Mouse (Mus musculus): ENCODE data around the gene Smchd1. TPM values are rescaled to one million over a fixed set of nuclear protein-coding genes. Genes with fewer than 3 reads are reported as not detected.

Gene Smchd1
- polyA plus RNA-seq, 1 experiment from 2014 or later = 64.4 TPM

- WGBS = 79% methylated on average over 5 of the region's 5 CpGs
- DNase-seq (ENCODE audit: low spot score) = no peak
- H3K4me1 ChIP-seq (ENCODE audit: control insufficient read depth, insufficient read depth, low read length) = no peaks in the 10 kb centered on the region
These were observed 173.7 kb downstream of the Smchd1 start for GRCm38 (mm10) chr17:71301413-71301812.

GRCm38 (mm10) chr17:71300338-71300737, 174.8 kb downstream of the Smchd1 start:
- 86% methylated on average over 2 of the region's 2 CpGs for WGBS
- no peak for ATAC-seq

More at GRCm38 (mm10) chr17:71301413-71301812, 173.7 kb downstream of the Smchd1 start:
- Histone ChIP-seq H3K9me3 (replicated peaks; ENCODE audit: control insufficient read depth, low read length) (no peaks in the 10 kb centered on the region), H3K27ac (ENCODE audit: low read depth, low read length) (no peak overlapping the region), H3K36me3 (ENCODE audit: control insufficient read depth, insufficient read depth, low read length) (no peaks in the 10 kb centered on the region), H3K9ac (ENCODE audit: low read length) (no peak overlapping the region), H3K4me2 (ENCODE audit: low read length) (no peak overlapping the region), H3K4me3 (ENCODE audit: low read depth, low read length) (no peak overlapping the region), H3K27me3 (replicated peaks; ENCODE audit: control insufficient read depth, insufficient read depth, low read length) (no peaks in the 10 kb centered on the region)
- ATAC-seq = no peak

GRCm38 (mm10) chr17:71299879-71300278, 175.3 kb downstream of the Smchd1 start:
- WGBS = 94% methylated on average over 4 of the region's 4 CpGs
- ATAC-seq (no peak), DNase-seq (ENCODE audit: low spot score) (no peak)
- no peaks in the 10 kb centered on the region for H3K27me3 ChIP-seq (replicated peaks; ENCODE audit: control insufficient read depth, insufficient read depth, low read length)
- no peaks in the 10 kb centered on the region for H3K4me1 ChIP-seq (ENCODE audit: control insufficient read depth, insufficient read depth, low read length)
- H3K36me3 ChIP-seq (ENCODE audit: control insufficient read depth, insufficient read depth, low read length) = no peaks in the 10 kb centered on the region
- H3K9me3 ChIP-seq (replicated peaks; ENCODE audit: control insufficient read depth, low read length) = no peaks in the 10 kb centered on the region
- H3K27ac ChIP-seq (ENCODE audit: low read depth, low read length) = no peak overlapping the region
- H3K4me2 ChIP-seq (ENCODE audit: low read length) = no peak overlapping the region
- no peak overlapping the region for H3K9ac ChIP-seq (ENCODE audit: low read length)
- H3K4me3 ChIP-seq (ENCODE audit: low read depth, low read length) = no peak overlapping the region

More at GRCm38 (mm10) chr17:71300338-71300737, 174.8 kb downstream of the Smchd1 start:
- DNase-seq (ENCODE audit: low spot score) = no peak
- H3K4me1 ChIP-seq (ENCODE audit: control insufficient read depth, insufficient read depth, low read length) = no peaks in the 10 kb centered on the region
- no peaks in the 10 kb centered on the region for H3K27me3 ChIP-seq (replicated peaks; ENCODE audit: control insufficient read depth, insufficient read depth, low read length)
- H3K9me3 ChIP-seq (replicated peaks; ENCODE audit: control insufficient read depth, low read length) = no peaks in the 10 kb centered on the region
- H3K36me3 ChIP-seq (ENCODE audit: control insufficient read depth, insufficient read depth, low read length) = no peaks in the 10 kb centered on the region
- no peak overlapping the region for H3K9ac ChIP-seq (ENCODE audit: low read length)
- no peak overlapping the region for H3K4me2 ChIP-seq (ENCODE audit: low read length)
- no peak overlapping the region for H3K27ac ChIP-seq (ENCODE audit: low read depth, low read length)
- no peak overlapping the region for H3K4me3 ChIP-seq (ENCODE audit: low read depth, low read length)

- DNase-seq (ENCODE audit: low spot score) = no peak
- WGBS = 88% methylated on average over 3 of the region's 3 CpGs
- no peaks in the 10 kb centered on the region for H3K36me3 ChIP-seq (ENCODE audit: control insufficient read depth, insufficient read depth, low read length)
- H3K4me2 ChIP-seq (ENCODE audit: low read length) = no peak overlapping the region
- no peak overlapping the region for H3K27ac ChIP-seq (ENCODE audit: low read depth, low read length)
- no peak overlapping the region for H3K9ac ChIP-seq (ENCODE audit: low read length)
- H3K4me1 ChIP-seq (ENCODE audit: control insufficient read depth, insufficient read depth, low read length) = no peaks in the 10 kb centered on the region
- no peaks in the 10 kb centered on the region for H3K9me3 ChIP-seq (replicated peaks; ENCODE audit: control insufficient read depth, low read length)
- no peak overlapping the region for H3K4me3 ChIP-seq (ENCODE audit: low read depth, low read length)
- H3K27me3 ChIP-seq (replicated peaks; ENCODE audit: control insufficient read depth, insufficient read depth, low read length) = no peaks in the 10 kb centered on the region
- no peak for ATAC-seq
These were observed 180.6 kb downstream of the Smchd1 start for GRCm38 (mm10) chr17:71294570-71294969.

Other genes with a start within 250 kb of the Smchd1 start
- 0.72 and 0.80 TPM in 2 replicates for gene Emilin2, start 163.4 kb downstream of the Smchd1 start, polyA plus RNA-seq (2014; fragmentation: Nextera tagmentation; extraction: Ambion mirVana)
- gene Gm4707, start 15.4 kb downstream of the Smchd1 start, polyA plus RNA-seq (2014; fragmentation: Nextera tagmentation; extraction: Ambion mirVana) = 0.43 and 0.45 TPM in 2 replicates
- 22.7 and 25.2 TPM in 2 replicates for gene Ndc80, start 51.5 kb upstream of the Smchd1 start, polyA plus RNA-seq (2014; fragmentation: Nextera tagmentation; extraction: Ambion mirVana)
- 1.4 and 1.7 TPM in 2 replicates for gene Spdya, start 76.7 kb upstream of the Smchd1 start, polyA plus RNA-seq (2014; fragmentation: Nextera tagmentation; extraction: Ambion mirVana)
- gene Wdr43, start 140.6 kb upstream of the Smchd1 start, polyA plus RNA-seq (2014; fragmentation: Nextera tagmentation; extraction: Ambion mirVana) = 56.6 and 63.7 TPM in 2 replicates
- 0.23 and 0.24 TPM in 2 replicates for gene Togaram2, start 197.9 kb upstream of the Smchd1 start, polyA plus RNA-seq (2014; fragmentation: Nextera tagmentation; extraction: Ambion mirVana)

All from forebrain, embryonic 14.5 days (tissue).